Mouse (Mus musculus) heart, embryonic 10.5 days (tissue): ENCODE data around the gene Hlcs. TPM values are rescaled to one million over a fixed set of nuclear protein-coding genes. Genes with fewer than 3 reads are reported as not detected.
"Not testable (repeated sequence)": the region's sequence is repeated elsewhere in the genome, so short reads cannot be mapped to it uniquely, and the experiment has no call there.

Experiments used
- DNase-seq: peaks from one replicate; pipeline ENCODE4 v3.0.0-alpha.2; 2017; ENCODE audit warnings: low spot score
- H3K27ac ChIP-seq: fragments of 300-500 bp; sonication (generic); 2 replicates; pipeline ENCODE4 v1.5.1; 2016; ENCODE audit warnings: mild to moderate bottlenecking
- H3K27me3 ChIP-seq: fragments of 300-500 bp; sonication (generic); 2 replicates; pipeline ENCODE4 v1.6.1; 2016; ENCODE audit warnings: mild to moderate bottlenecking; ENCODE audit not compliant: poor library complexity, insufficient read depth, severe bottlenecking
- H3K36me3 ChIP-seq: fragments of 300-500 bp; sonication (generic); 2 replicates; pipeline ENCODE4 v1.6.1; 2016; ENCODE audit warnings: mild to moderate bottlenecking, moderate library complexity
- H3K4me1 ChIP-seq: fragments of 300-500 bp; sonication (generic); 2 replicates; pipeline ENCODE4 v1.6.1; 2016; ENCODE audit warnings: mild to moderate bottlenecking
- H3K4me3 ChIP-seq: fragments of 300-500 bp; sonication (generic); 2 replicates; pipeline ENCODE4 v1.5.1; 2016; ENCODE audit warnings: mild to moderate bottlenecking, moderate library complexity
- H3K9me3 ChIP-seq: fragments of 300-500 bp; sonication (generic); 2 replicates; pipeline ENCODE4 v1.6.1; 2016; ENCODE audit warnings: mild to moderate bottlenecking, moderate library complexity
- WGBS: fragments of 180-500 bp; shearing (Covaris S2); methylation state at CpG from one replicate; pipeline ENCODE4 v1.1.7; 2016; 5-methylcytosine and 5-hydroxymethylcytosine counted together
- polyA plus RNA-seq: library from polyadenylated mRNA; unstranded; fragments of >200 nt; fragmentation: Nextera tagmentation; extraction: Ambion mirVana; gene quantifications from 2 replicates; pipeline ENCODE4 v1.2.1, GENCODE M21; 2016

Gene Hlcs
- polyA plus RNA-seq, 1 experiment from 2014 or later: 11.0 TPM

DNA sequence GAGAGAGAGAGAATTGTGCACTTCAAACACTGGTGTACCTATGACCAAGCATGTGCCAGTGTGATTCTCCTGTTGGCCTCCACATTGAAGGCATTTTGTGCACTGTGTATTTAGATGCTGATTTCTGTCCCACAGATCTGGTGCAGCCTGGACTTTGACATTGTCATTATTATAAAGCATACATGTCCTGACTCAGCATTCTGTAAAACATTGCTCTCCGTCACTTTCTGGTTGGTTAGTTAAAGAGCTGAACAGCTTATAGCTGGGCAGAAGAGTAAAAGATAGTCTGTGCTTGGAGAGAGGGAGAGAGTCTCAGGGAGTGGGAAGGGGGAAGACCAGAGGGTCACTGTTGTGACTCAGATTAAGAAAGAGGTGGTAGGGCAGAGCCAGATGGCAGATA is 32.4 kb upstream of the Hlcs start:
- no peak for DNase-seq
- Histone ChIP-seq H3K27ac (no peak overlapping the region), H3K27me3 (no peaks in the 10 kb centered on the region), H3K4me3 (no peak overlapping the region), H3K36me3 (no peaks in the 10 kb centered on the region), H3K9me3 (no peaks in the 10 kb centered on the region), H3K4me1 (peaks cover 4% of the 10 kb centered on the region; the same call in 1 of the 2 replicates)
- whole genome bisulfite sequencing: 79% methylated on average over 1 of the region's 1 CpGs

DNA sequence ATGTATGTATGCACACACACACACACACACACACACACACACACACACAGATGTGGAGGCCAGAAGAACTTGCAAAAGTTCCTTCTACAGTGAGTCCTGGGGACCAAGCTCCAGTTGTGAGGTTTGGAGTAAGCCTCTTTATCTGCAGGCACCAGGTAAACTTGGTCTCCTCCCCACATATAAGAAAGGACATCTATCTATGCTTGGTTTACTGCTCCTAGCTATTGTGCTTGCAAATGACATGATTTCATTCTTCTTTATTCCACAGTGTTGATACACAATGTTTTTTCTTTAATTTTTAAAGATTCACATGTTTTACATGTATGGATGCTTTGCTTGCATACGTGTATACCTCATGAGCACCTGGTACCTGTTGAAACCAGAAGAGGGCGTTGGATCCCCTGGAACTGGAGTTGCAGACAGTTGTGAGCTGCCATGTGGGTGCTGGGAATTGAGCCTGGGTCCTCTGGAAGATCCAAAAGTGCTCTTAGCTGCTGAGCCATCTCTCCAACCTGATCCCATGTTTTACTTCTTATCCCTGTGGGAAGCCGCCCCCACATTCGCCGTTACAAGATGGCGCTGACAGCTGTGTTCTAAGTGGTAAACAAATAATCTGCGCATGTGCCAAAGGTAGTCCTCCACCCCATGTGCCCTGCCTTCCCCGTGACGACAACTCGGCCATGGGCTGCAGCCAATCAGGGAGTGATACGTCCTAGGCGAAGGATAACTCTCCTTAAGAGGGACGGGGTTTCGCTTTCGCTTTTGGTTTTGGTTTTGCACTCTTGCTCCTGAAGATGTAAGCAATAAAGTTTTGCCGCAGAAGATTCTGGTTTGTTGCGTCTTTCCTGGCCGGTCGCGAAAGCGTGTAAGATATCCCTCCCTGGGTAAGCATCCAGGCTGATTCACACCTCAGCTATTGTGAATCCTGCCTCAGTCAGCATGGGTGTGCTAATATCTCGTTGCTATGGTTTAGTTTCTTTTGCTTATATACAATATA is 26.1 kb upstream of the Hlcs start:
- not testable (repeated sequence) for H3K27me3 ChIP-seq, H3K27ac ChIP-seq, H3K36me3 ChIP-seq, DNase-seq, H3K9me3 ChIP-seq, H3K4me3 ChIP-seq, H3K4me1 ChIP-seq
- WGBS: 86% methylated on average over 22 of the region's 22 CpGs

DNA sequence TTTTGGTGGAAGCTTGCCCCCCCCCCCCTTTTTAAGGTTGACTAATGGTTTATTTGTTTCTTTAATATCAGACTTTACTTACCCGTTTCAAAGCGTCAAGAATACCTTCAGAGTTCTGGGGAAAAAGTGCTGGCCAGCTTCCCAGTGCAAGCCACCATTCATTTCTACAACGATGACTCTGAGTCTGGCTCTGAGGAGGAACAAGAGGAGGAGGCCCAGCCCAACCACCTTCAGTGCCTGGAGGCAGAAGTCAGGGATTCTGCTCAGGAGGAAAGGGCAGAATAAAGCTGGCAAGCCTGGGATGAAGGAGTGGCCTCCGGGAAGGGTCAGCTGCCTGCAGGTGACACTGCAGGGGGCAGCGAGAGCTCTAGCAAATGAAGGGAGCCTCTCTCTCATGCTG is 22.3 kb upstream of the Hlcs start:
- Histone ChIP-seq H3K4me3 (no peak overlapping the region), H3K9me3 (no peaks in the 10 kb centered on the region), H3K4me1 (no peaks in the 10 kb centered on the region), H3K27ac (no peak overlapping the region), H3K27me3 (peaks cover 3% of the 10 kb centered on the region; the same call in 1 of the 2 replicates), H3K36me3 (peaks cover 5% of the 10 kb centered on the region; the same call in 1 of the 2 replicates)
- WGBS: 42% methylated on average over 5 of the region's 5 CpGs
- no peak for DNase-seq

DNA sequence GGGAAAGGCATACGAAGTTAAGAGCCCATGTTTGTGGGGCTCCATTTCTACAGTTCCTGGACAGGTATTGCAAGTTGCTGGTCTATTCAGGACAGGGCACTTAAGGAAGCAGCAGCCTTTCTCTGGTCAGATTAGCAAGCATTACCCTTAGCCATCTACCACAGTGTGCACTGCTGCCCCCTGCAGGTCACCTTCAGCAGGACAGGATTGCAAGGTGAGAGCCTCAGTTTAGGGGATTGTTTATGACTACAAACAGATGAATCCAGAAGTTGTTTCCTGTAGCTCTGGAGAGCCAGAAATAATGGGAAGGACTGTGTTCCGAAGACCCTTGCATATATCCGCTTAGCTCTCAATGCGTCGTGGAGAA is 18.5 kb upstream of the Hlcs start:
- DNase-seq: no peak
- Histone ChIP-seq H3K4me3 (no peak overlapping the region), H3K4me1 (peaks cover 22% of the 10 kb centered on the region), H3K36me3 (peaks cover 5% of the 10 kb centered on the region; the same call in 1 of the 2 replicates), H3K9me3 (no peaks in the 10 kb centered on the region), H3K27me3 (peaks cover 39% of the 10 kb centered on the region), H3K27ac (no peak overlapping the region)
- 57% methylated on average over 5 of the region's 5 CpGs for WGBS

DNA sequence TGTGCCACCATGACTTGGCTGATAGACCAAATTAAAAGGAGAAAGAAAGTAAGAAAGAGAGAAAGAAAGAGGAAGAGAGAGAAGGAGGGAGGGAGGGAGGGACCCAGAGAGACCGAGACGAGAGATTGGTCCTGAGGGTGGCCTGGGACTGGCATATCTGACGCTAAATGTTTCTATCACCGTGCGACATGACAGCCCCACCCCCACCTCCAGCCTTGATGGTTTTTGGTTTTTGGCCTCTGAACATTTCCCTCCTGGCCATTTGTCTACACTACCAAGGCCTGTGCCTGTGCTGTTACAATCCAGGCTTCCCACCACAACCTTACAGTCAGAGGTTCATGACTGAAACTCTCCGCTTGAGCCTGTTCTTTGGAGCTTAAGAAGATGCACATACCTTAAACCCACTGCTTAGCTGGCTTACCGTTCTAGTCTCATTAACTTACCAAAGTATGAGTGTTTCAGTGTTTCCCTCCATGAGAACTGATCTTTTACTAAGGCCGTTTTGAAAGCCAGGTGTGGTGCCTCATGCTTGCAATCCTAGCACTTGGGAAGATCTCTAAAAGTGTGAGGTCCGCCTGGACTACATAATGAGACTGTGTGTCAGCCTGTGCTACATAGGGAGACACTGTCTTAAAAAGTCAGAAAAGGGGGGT is 18.0 kb upstream of the Hlcs start:
- peaks cover 22% of the 10 kb centered on the region for H3K4me1 ChIP-seq
- H3K36me3 ChIP-seq: peaks cover 5% of the 10 kb centered on the region; the same call in 1 of the 2 replicates
- no peaks in the 10 kb centered on the region for H3K9me3 ChIP-seq
- DNase-seq: no peak
- no peak overlapping the region for H3K27ac ChIP-seq
- 67% methylated on average over 9 of the region's 9 CpGs for WGBS
- peaks cover 44% of the 10 kb centered on the region for H3K27me3 ChIP-seq
- no peak overlapping the region for H3K4me3 ChIP-seq

DNA sequence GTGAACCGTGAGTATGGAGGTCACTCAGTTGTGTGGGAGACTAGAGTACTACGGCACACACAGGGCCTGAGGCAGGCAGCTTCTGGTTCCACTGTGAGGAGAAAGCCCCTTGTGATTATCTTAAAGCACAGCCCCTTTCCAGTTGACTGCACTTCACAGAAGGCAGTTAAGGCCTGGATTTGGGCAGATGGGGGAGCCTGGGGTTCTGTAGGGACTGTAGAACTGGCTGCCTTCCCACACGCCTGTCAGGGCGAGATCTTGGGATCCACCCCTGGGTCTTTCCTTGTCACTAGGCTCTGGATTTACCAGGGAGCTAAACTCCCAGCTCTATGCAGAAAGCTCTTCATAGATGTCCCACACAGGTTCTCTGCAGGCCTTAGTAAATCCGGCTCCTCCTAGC is 17.1 kb upstream of the Hlcs start:
- Histone ChIP-seq H3K27me3 (peaks cover 47% of the 10 kb centered on the region), H3K9me3 (no peaks in the 10 kb centered on the region), H3K27ac (no peak overlapping the region), H3K4me1 (peaks cover 22% of the 10 kb centered on the region), H3K4me3 (no peak overlapping the region), H3K36me3 (no peaks in the 10 kb centered on the region)
- no peak for DNase-seq
- 71% methylated on average over 5 of the region's 5 CpGs for WGBS

DNA sequence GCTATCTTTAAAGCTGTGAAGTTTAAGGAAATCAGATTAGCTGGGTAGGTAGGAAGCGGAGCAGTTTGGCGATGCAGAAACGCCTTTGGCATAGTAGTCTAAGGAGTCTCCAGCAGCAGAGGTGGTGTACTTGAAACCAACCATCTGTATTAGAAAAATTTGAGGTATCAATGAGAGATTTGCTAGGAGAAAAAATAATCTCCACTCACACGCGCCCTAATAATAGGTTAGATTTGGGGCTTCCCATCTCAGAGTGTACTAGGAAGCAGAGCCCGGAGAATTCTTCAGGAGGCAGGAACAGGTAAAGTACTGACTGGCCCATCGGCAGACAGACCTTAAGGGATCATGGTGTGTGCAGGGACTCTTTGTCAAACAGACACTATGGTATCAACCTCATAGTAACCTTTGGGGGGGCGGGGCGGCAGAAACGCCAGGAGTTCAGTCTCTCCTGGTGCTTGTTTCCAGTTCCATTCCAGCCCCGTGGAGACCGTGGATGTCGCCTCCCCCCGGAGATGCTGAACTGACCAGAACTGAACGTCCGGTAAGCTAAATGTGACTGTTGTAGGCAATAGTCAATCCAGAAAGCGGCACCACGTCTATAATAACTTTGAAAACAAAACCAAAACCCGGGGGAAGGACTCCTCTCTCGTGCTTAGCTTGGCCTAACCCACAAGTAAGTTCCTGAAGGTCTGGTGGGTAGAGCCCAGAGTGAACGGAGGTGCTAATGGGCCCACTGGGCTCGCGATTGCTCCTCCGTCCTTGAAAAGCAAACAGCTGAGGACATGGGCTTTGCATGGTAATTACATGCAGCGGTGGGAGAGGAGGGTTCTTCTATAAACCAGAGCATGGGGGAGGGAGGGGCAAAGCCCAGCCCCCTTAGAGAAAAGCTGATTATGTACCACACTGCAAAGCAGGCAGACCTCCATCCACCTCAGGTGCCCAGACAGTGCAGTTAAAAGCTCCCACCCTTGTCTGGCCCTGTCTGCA is 15.8 kb upstream of the Hlcs start:
- H3K27ac ChIP-seq: peak overlapping the region; percentile 88; the same call in 1 of the 2 replicates
- no peaks in the 10 kb centered on the region for H3K9me3 ChIP-seq
- H3K4me3 ChIP-seq: peak overlapping the region; percentile 78
- no peak for DNase-seq
- no peaks in the 10 kb centered on the region for H3K36me3 ChIP-seq
- H3K27me3 ChIP-seq: peaks cover 47% of the 10 kb centered on the region
- WGBS: 11% methylated on average over 25 of the region's 25 CpGs
- peaks cover 22% of the 10 kb centered on the region for H3K4me1 ChIP-seq

DNA sequence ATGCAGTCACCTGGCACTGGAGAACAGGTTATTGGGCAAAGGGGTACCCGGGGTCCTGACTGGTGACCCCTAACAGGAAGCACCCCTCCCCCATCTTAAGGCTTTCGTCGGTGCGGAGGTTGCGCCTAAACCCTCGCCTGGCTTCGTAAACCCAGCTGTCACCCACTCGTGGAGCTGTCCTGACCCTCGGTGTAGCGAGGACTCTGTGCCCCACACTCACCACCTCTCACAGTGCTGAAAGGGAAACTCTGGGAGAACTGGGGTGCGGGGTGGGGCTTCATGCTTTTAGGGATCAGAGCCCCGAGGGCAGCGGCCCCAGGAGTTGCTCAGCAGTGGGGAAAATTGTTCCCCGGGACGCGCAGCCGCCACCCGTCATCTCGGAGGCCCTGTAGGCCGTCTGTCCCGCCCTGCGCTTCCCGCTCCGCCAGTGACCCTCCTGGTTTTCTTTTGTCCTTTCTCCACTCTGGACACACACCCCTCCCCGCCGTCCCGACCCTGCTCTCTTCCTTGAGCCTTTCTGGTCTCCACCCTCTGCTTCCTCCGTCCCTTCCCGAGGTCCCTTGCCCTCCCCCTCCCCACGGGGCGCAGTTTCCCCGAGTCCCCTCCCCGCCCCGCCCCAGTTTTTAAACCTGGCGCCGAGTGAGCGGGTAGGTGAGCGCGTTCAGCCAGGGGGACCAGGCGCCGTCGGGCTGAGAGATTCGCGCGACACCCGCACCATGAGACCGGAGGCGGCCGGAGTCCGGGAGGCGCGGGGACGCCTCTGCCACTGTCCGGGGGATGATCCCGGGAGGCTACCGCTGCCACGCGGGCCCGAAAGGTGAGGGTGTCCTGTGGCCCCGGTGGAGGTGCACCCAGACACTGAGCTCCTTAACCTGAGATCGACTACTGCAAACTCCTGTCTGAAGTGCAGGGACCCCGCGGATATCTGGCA is 14.7 kb upstream of the Hlcs start, which contains the start of gene Ripply3:
Gene Ripply3 (plus strand): TSS at position 640 of the 931 bp plus-strand sequence.
- Histone ChIP-seq H3K27ac (peak within 1 kb of the TSS; percentile 88), H3K4me3 (peak within 1 kb of the TSS; percentile 78), H3K27me3 (peaks cover 47% of the 10 kb centered on the region), H3K9me3 (no peaks in the 10 kb centered on the region), H3K36me3 (no peaks in the 10 kb centered on the region), H3K4me1 (peaks cover 22% of the 10 kb centered on the region)
- under 1% methylated on average over 62 of the region's 63 CpGs for WGBS
- DNase-seq: no peak

DNA sequence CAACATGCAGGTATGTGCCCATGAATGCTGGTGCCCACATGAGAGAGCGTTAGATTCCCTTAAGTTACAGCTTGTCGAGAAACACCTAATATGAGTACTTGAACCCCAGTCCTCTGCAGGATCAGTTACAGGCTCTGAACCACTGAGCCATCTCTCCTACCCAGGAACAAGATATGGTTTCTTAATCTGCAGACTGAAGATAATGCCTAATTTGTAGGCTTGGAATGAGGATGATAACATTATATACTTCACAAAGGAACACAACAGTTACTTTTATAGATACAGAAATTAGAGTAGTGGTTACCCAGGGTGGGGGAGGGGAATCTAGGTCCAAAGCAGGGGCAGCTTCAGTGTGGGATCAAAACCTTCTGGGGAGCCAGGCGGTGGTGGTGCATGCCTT is 12.6 kb upstream of the Hlcs start:
- Histone ChIP-seq H3K9me3 (no peaks in the 10 kb centered on the region), H3K27me3 (peaks cover 47% of the 10 kb centered on the region), H3K36me3 (no peaks in the 10 kb centered on the region), H3K4me3 (no peak overlapping the region), H3K27ac (no peak overlapping the region), H3K4me1 (peaks cover 22% of the 10 kb centered on the region)
- WGBS: 87% methylated on average over 3 of the region's 3 CpGs
- no peak for DNase-seq

DNA sequence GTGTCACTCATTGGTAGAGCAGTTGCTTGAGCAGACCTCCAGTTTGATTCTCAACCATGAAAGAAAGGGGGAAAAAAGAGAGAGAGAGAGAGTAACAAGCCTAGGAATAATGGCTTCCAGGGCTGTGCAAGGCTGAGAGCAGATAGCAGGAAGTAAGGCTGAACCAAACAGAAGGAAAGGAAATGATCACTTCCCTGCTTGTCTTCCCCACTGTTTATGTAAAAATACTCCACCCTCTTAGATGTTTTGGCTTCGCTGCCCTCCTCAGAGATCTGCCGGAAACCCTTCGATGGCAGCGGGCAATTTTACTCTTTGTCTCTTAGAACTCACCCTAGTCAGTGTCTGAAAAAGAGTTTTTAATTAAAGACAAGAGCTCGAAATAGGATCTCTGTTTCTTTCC is 10.3 kb upstream of the Hlcs start:
- Histone ChIP-seq H3K27me3 (peaks cover 26% of the 10 kb centered on the region), H3K9me3 (no peaks in the 10 kb centered on the region), H3K27ac (0 out of 2 replicates have a peak overlapping the region, but pooled peaks have one; percentile 13), H3K4me3 (no peak overlapping the region), H3K36me3 (no peaks in the 10 kb centered on the region), H3K4me1 (peaks cover 12% of the 10 kb centered on the region)
- no peak for DNase-seq
- WGBS: 59% methylated on average over 5 of the region's 5 CpGs

DNA sequence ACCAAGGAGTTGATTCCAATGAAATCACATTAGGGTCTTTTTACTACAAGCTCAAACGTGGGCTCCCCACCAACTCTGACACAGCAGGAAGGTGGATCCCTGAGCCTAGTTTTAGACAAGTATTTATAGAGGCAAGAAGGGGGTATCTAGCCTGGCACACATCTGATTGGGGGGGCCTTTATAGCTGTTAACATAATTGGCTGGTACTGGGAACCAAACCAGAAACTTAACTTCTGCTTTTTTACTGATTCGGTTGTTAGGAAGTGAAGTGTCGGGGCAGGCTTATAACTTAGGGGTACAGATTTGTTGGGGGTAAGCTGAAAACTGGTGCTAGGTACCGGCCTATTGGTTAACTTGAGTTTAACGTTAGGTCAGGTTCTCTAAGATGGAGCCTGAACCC is 6.9 kb upstream of the Hlcs start:
- DNase-seq: no peak
- 77% methylated on average over 5 of the region's 5 CpGs for WGBS
- Histone ChIP-seq H3K27me3 (no peaks in the 10 kb centered on the region; the same call in 1 of the 2 replicates), H3K4me3 (no peak overlapping the region), H3K4me1 (no peaks in the 10 kb centered on the region), H3K36me3 (no peaks in the 10 kb centered on the region), H3K27ac (no peak overlapping the region), H3K9me3 (no peaks in the 10 kb centered on the region)
